Mouse (Mus musculus): Measurements from ENCODE around the gene Myo1d.

DNA sequence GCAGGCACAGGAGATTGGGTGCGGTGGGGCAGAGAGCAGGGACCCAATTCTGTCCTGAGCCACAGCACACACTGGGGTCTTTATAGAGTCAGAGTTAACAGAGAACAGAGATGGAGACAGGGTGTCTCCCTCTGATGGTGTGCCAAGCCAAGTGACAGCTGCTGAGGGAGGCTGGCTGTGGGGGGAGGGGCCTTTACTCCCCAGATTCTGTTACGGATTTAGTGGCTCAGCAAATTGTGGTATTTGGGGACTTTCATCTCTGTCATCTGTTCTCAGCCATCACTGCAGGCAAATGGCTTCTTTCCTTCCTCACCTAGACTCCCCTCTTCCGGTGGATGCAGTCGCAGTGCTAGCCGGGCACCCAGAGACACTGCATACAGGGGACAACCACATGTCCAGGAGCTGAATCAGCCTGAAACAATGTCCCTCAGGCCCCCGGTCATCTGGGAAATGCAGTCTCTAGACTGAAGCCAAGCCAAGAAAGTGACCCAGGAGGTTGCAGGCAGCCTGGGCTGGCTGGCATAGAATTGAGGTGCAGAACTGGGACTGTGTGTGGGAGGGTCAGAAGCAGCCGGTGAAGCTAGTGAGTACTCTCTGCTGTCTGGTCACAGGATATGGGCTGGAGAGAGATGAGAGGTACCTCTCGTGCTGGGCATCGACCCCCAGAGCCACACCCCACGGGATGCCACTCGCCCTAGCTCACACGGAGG is 290.5 kb downstream of the Myo1d start:
- TF ChIP-seq CTCF (IDR thresholded peaks at IDR 0.05; ENCODE audit: extremely low read depth, insufficient read depth, low read length) (no peak), POLR2A (IDR thresholded peaks at IDR 0.05; ENCODE audit: extremely low read depth, insufficient read depth, low read length) (no peak)
